Mouse (Mus musculus) adrenal gland, adult (tissue): Measurements from ENCODE around the gene Cdc25b.

Experiments used
- DNase-seq, 2 experiments: peaks; one replicate each; pipeline ENCODE4 v3.0.0; 2022 to 2023; ENCODE audit warnings: low spot score in 1 of 2; ENCODE audit not compliant: inconsistent age in 2 of 2

Cdc25b gene

GRCm38 (mm10) chr2:131159938-131160581 is 26.7 kb upstream of the Cdc25b start, which contains the start of gene 1700037H04Rik:
Gene 1700037H04Rik (minus strand): TSS chr2:131160081.
- peak; percentile 97 to 98 for DNase-seq

GRCm38 (mm10) chr2:131160671-131161111 is 26.1 kb upstream of the Cdc25b start:
- DNase-seq, result peak; percentile 45 to 85

- DNase-seq, result no peak
Observed at GRCm38 (mm10) chr2:131163924-131164323, 22.8 kb upstream of the Cdc25b start.

GRCm38 (mm10) chr2:131166172-131166571 is 20.6 kb upstream of the Cdc25b start:
- DNase-seq, result no peak

GRCm38 (mm10) chr2:131167984-131168383 is 18.8 kb upstream of the Cdc25b start:
- no peak for DNase-seq

GRCm38 (mm10) chr2:131168914-131169313 is 17.8 kb upstream of the Cdc25b start:
- no peak for DNase-seq

- no peak for DNase-seq
Observed at GRCm38 (mm10) chr2:131170936-131171335, 15.8 kb upstream of the Cdc25b start.

- peak; percentile 78 to 89 for DNase-seq
Observed at GRCm38 (mm10) chr2:131171401-131172104, 15.2 kb upstream of the Cdc25b start.

- DNase-seq, result peak in 1 of 2 experiments; percentile 26
Observed at GRCm38 (mm10) chr2:131172322-131172721, 14.4 kb upstream of the Cdc25b start.

- peak; percentile 67 to 88 for DNase-seq
Observed at GRCm38 (mm10) chr2:131174700-131175099, 12.0 kb upstream of the Cdc25b start.

GRCm38 (mm10) chr2:131175286-131175944 is 11.3 kb upstream of the Cdc25b start:
- DNase-seq, result no peak

- peak in 1 of 2 experiments; percentile 38 for DNase-seq
Observed at GRCm38 (mm10) chr2:131175945-131176309, 10.8 kb upstream of the Cdc25b start.

- DNase-seq, result peak in 1 of 2 experiments; percentile 61
Observed at GRCm38 (mm10) chr2:131176491-131176890, 10.3 kb upstream of the Cdc25b start.

- peak in 1 of 2 experiments; percentile 48 for DNase-seq
Observed at GRCm38 (mm10) chr2:131177932-131178331, 8.8 kb upstream of the Cdc25b start.

- DNase-seq, result peak; percentile 47 to 72
Observed at GRCm38 (mm10) chr2:131178828-131179245, 7.9 kb upstream of the Cdc25b start.

- DNase-seq, result peak; percentile 73 to 89
Observed at GRCm38 (mm10) chr2:131179246-131179886, 7.4 kb upstream of the Cdc25b start.

GRCm38 (mm10) chr2:131179990-131180587 is 6.7 kb upstream of the Cdc25b start, which contains the start of gene Cenpb:
Gene Cenpb (minus strand): TSS chr2:131180067.
- peak; percentile 88 to 95 for DNase-seq

GRCm38 (mm10) chr2:131186343-131186742 is 406 bp upstream of the Cdc25b start:
- DNase-seq, result no peak

- no peak for DNase-seq
Observed at GRCm38 (mm10) chr2:131187602-131187922, 813 bp downstream of the Cdc25b start.

- no peak for DNase-seq
Observed at GRCm38 (mm10) chr2:131188311-131188710, 1.6 kb downstream of the Cdc25b start.
